Mouse (Mus musculus): ENCODE results near the gene Gm21958. TPM values are rescaled to one million over a fixed set of nuclear protein-coding genes. Genes with fewer than 3 reads are reported as not detected.

Gm21958 gene
- polyA plus RNA-seq, 1 experiment from 2014 or later, result 0.57 TPM

GRCm38 (mm10) chr3:54731626-54732150 lies 17.5 kb upstream of the Gm21958 start:
- H3K36me3 ChIP-seq (ENCODE audit: control insufficient read depth, insufficient read depth, low read length), result peaks cover 68% of the 10 kb centered on the region
- WGBS, result 75% methylated on average over 8 of the region's 8 CpGs
- no peak overlapping the region for H3K4me2 ChIP-seq (ENCODE audit: low read depth, low read length)
- no peak overlapping the region for H3K27ac ChIP-seq (replicated peaks; ENCODE audit: low read depth, low read length)
- no peak for ATAC-seq (ENCODE audit: low read depth)
- H3K27me3 ChIP-seq (replicated peaks; ENCODE audit: control insufficient read depth, insufficient read depth, low read length), result no peaks in the 10 kb centered on the region
- no peak overlapping the region for H3K9ac ChIP-seq (ENCODE audit: low read depth, low read length)
- no peak overlapping the region for H3K4me3 ChIP-seq (ENCODE audit: low read depth, low read length)
- no peak for DNase-seq (ENCODE audit: low spot score)
- H3K4me1 ChIP-seq (ENCODE audit: control insufficient read depth, insufficient read depth, low read length), result no peaks in the 10 kb centered on the region; the same call in 1 of the 2 replicates
- H3K9me3 ChIP-seq (ENCODE audit: control insufficient read depth, low read length), result no peaks in the 10 kb centered on the region

- DNase-seq (ENCODE audit: low spot score) (no peak), ATAC-seq (ENCODE audit: low read depth) (no peak)
- 89% methylated on average over 6 of the region's 6 CpGs for WGBS
- Histone ChIP-seq H3K4me3 (ENCODE audit: low read depth, low read length) (no peak overlapping the region), H3K9me3 (ENCODE audit: control insufficient read depth, low read length) (no peaks in the 10 kb centered on the region), H3K9ac (ENCODE audit: low read depth, low read length) (no peak overlapping the region), H3K27ac (replicated peaks; ENCODE audit: low read depth, low read length) (no peak overlapping the region), H3K36me3 (ENCODE audit: control insufficient read depth, insufficient read depth, low read length) (peaks cover 89% of the 10 kb centered on the region), H3K4me1 (ENCODE audit: control insufficient read depth, insufficient read depth, low read length) (no peaks in the 10 kb centered on the region), H3K4me2 (ENCODE audit: low read depth, low read length) (no peak overlapping the region), H3K27me3 (replicated peaks; ENCODE audit: control insufficient read depth, insufficient read depth, low read length) (no peaks in the 10 kb centered on the region)
These were observed 13.9 kb upstream of the Gm21958 start for GRCm38 (mm10) chr3:54728100-54728499.

- no peak overlapping the region for H3K9ac ChIP-seq (ENCODE audit: low read depth, low read length)
- ATAC-seq (ENCODE audit: low read depth) (no peak), DNase-seq (ENCODE audit: low spot score) (no peak)
- H3K4me2 ChIP-seq (ENCODE audit: low read depth, low read length), result no peak overlapping the region
- H3K4me3 ChIP-seq (ENCODE audit: low read depth, low read length), result no peak overlapping the region
- no peaks in the 10 kb centered on the region for H3K27me3 ChIP-seq (replicated peaks; ENCODE audit: control insufficient read depth, insufficient read depth, low read length)
- H3K4me1 ChIP-seq (ENCODE audit: control insufficient read depth, insufficient read depth, low read length), result no peaks in the 10 kb centered on the region
- H3K27ac ChIP-seq (replicated peaks; ENCODE audit: low read depth, low read length), result no peak overlapping the region
- H3K9me3 ChIP-seq (ENCODE audit: control insufficient read depth, low read length), result no peaks in the 10 kb centered on the region
- WGBS, result 96% methylated on average over 2 of the region's 2 CpGs
- H3K36me3 ChIP-seq (ENCODE audit: control insufficient read depth, insufficient read depth, low read length), result peaks cover 89% of the 10 kb centered on the region
These were observed 13.4 kb upstream of the Gm21958 start for GRCm38 (mm10) chr3:54727588-54727987.

DNA sequence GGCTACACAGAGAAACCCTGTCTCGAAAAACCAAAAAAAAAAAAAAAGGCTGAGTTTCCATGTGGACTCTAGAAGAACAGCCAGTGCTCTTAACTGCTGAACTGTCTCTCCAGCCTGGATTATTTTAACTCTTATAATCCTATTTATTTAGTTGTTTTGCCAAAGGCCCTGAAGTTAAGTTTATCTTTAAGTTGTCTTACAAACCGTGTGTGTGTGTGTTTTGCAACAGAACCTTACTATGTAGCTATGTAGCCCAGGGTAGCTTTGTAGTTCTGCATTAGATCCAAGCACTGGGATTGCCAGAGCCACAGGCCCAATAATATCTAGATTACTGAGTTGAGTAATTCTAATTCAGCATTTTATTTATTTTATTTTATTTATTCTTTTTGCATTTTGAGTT lies 11.2 kb upstream of the Gm21958 start:
- Histone ChIP-seq H3K36me3 (ENCODE audit: control insufficient read depth, insufficient read depth, low read length) (peaks cover 89% of the 10 kb centered on the region), H3K9me3 (ENCODE audit: control insufficient read depth, low read length) (no peaks in the 10 kb centered on the region), H3K4me3 (ENCODE audit: low read depth, low read length) (no peak overlapping the region), H3K27me3 (replicated peaks; ENCODE audit: control insufficient read depth, insufficient read depth, low read length) (no peaks in the 10 kb centered on the region), H3K4me1 (ENCODE audit: control insufficient read depth, insufficient read depth, low read length) (no peaks in the 10 kb centered on the region), H3K4me2 (ENCODE audit: low read depth, low read length) (no peak overlapping the region), H3K27ac (replicated peaks; ENCODE audit: low read depth, low read length) (no peak overlapping the region), H3K9ac (ENCODE audit: low read depth, low read length) (no peak overlapping the region)
- 81% methylated on average over 2 of the region's 2 CpGs for WGBS
- DNase-seq (ENCODE audit: low spot score) (no peak), ATAC-seq (ENCODE audit: low read depth) (no peak)

DNA sequence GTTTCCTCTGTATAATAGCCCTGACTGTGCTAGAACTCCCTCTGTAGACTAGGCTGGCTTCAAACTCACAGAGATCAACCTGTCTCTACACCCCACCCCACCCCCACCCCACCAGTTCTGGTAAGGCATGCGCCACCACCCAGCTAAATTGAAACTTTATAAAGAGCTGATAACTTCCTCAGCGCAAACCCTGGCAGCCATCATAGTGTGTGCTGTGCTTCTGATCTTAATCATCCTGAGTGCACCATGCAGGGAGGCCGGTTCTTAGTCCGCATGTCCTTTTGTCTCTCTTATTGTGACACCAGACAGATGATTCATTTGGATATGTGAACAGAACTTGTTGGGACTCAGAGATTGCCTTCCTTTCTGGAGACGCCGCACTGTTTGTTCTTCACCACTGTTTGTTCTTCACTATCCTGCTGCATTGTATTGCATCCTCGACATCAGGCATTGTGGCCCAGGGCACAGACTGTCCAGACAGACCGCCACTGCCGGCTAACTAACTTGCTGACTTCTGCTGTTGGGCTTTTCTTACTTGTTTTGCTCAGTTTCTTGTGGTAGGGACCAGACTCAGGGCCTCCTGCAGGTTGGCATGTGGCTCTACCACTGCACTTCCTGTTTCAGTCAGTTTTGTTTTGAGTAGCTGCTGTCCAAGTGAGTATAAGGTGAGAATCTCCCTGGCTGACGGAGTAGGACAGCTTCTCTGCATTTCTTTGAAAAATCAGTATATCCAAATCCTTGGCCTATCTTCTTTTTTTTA lies 9.8 kb upstream of the Gm21958 start:
- Histone ChIP-seq H3K9ac (ENCODE audit: low read depth, low read length) (no peak overlapping the region), H3K4me2 (ENCODE audit: low read depth, low read length) (no peak overlapping the region), H3K4me3 (ENCODE audit: low read depth, low read length) (no peak overlapping the region), H3K4me1 (ENCODE audit: control insufficient read depth, insufficient read depth, low read length) (no peaks in the 10 kb centered on the region), H3K27ac (replicated peaks; ENCODE audit: low read depth, low read length) (no peak overlapping the region), H3K36me3 (ENCODE audit: control insufficient read depth, insufficient read depth, low read length) (peaks cover 81% of the 10 kb centered on the region), H3K9me3 (ENCODE audit: control insufficient read depth, low read length) (no peaks in the 10 kb centered on the region), H3K27me3 (replicated peaks; ENCODE audit: control insufficient read depth, insufficient read depth, low read length) (no peaks in the 10 kb centered on the region)
- 88% methylated on average over 10 of the region's 10 CpGs for WGBS
- DNase-seq (ENCODE audit: low spot score) (no peak), ATAC-seq (ENCODE audit: low read depth) (no peak)

DNA sequence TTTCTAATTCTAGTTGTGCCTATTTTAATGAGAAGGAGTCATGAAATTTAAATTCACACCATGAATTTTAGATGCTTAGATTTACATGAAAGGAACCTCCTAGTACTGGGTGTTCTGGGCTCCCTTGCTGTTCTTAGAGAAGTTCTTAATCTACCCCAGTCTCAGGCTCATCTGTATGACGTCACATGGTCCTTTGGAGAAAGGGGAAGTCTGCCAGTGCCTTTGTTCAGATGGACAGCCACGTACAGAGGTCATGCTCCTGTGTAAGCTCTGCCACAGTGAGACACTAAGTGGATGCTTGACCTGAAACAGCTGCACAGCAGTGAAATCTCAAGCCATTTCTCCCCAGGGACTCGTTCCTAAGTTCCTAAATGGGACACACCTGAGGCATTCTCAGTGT lies 4.8 kb upstream of the Gm21958 start:
- 69% methylated on average over 3 of the region's 3 CpGs for WGBS
- ATAC-seq (ENCODE audit: low read depth) (no peak), DNase-seq (ENCODE audit: low spot score) (no peak)
- H3K4me1 ChIP-seq (ENCODE audit: control insufficient read depth, insufficient read depth, low read length), result no peaks in the 10 kb centered on the region
- no peak overlapping the region for H3K4me3 ChIP-seq (ENCODE audit: low read depth, low read length)
- H3K27me3 ChIP-seq (replicated peaks; ENCODE audit: control insufficient read depth, insufficient read depth, low read length), result no peaks in the 10 kb centered on the region
- H3K9me3 ChIP-seq (ENCODE audit: control insufficient read depth, low read length), result no peaks in the 10 kb centered on the region
- H3K27ac ChIP-seq (replicated peaks; ENCODE audit: low read depth, low read length), result no peak overlapping the region
- peaks cover 86% of the 10 kb centered on the region for H3K36me3 ChIP-seq (ENCODE audit: control insufficient read depth, insufficient read depth, low read length)
- no peak overlapping the region for H3K4me2 ChIP-seq (ENCODE audit: low read depth, low read length)
- no peak overlapping the region for H3K9ac ChIP-seq (ENCODE audit: low read depth, low read length)

GRCm38 (mm10) chr3:54717348-54717747 lies 3.2 kb upstream of the Gm21958 start:
- 91% methylated on average over 6 of the region's 6 CpGs for WGBS
- Histone ChIP-seq H3K4me2 (ENCODE audit: low read depth, low read length) (no peak overlapping the region), H3K4me1 (ENCODE audit: control insufficient read depth, insufficient read depth, low read length) (no peaks in the 10 kb centered on the region), H3K4me3 (ENCODE audit: low read depth, low read length) (no peak overlapping the region), H3K9me3 (ENCODE audit: control insufficient read depth, low read length) (no peaks in the 10 kb centered on the region), H3K9ac (ENCODE audit: low read depth, low read length) (no peak overlapping the region), H3K27ac (replicated peaks; ENCODE audit: low read depth, low read length) (no peak overlapping the region), H3K36me3 (ENCODE audit: control insufficient read depth, insufficient read depth, low read length) (peaks cover 80% of the 10 kb centered on the region), H3K27me3 (replicated peaks; ENCODE audit: control insufficient read depth, insufficient read depth, low read length) (no peaks in the 10 kb centered on the region)
- no peak for DNase-seq (ENCODE audit: low spot score)
- no peak for ATAC-seq (ENCODE audit: low read depth)

- no peak overlapping the region for H3K9ac ChIP-seq (ENCODE audit: low read depth, low read length)
- peaks cover 79% of the 10 kb centered on the region for H3K36me3 ChIP-seq (ENCODE audit: control insufficient read depth, insufficient read depth, low read length)
- H3K4me2 ChIP-seq (ENCODE audit: low read depth, low read length), result no peak overlapping the region
- WGBS, result 95% methylated on average over 6 of the region's 6 CpGs
- no peak for ATAC-seq (ENCODE audit: low read depth)
- no peaks in the 10 kb centered on the region for H3K27me3 ChIP-seq (replicated peaks; ENCODE audit: control insufficient read depth, insufficient read depth, low read length)
- no peak overlapping the region for H3K27ac ChIP-seq (replicated peaks; ENCODE audit: low read depth, low read length)
- H3K4me3 ChIP-seq (ENCODE audit: low read depth, low read length), result no peak overlapping the region
- H3K4me1 ChIP-seq (ENCODE audit: control insufficient read depth, insufficient read depth, low read length), result no peaks in the 10 kb centered on the region
- DNase-seq (ENCODE audit: low spot score), result no peak
- H3K9me3 ChIP-seq (ENCODE audit: control insufficient read depth, low read length), result no peaks in the 10 kb centered on the region
These were observed 1.3 kb upstream of the Gm21958 start for GRCm38 (mm10) chr3:54715461-54715860.

DNA sequence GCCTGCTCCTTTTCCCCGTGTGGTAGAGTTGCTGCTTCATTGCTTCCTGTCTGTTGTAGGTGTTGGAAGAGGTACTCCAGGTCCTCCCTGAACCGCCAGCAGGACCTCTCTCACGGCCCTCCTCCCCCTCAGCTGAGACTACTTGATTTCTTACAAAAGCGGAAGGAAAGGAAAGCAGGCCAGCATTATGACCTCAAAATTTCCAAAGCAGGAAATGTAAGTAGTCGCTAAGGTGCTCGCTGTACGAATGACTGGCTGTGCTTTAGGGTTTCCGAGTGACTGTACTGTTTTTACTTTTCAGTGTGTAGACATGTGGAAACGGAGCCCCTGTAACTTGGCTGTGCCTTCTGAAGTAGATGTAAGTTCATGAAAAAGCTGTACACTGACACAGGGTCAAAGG lies 5.2 kb downstream of the Gm21958 start:
- Histone ChIP-seq H3K36me3 (ENCODE audit: control insufficient read depth, insufficient read depth, low read length) (peaks cover 87% of the 10 kb centered on the region), H3K4me3 (ENCODE audit: low read depth, low read length) (no peak overlapping the region), H3K4me2 (ENCODE audit: low read depth, low read length) (no peak overlapping the region), H3K27me3 (replicated peaks; ENCODE audit: control insufficient read depth, insufficient read depth, low read length) (no peaks in the 10 kb centered on the region), H3K4me1 (ENCODE audit: control insufficient read depth, insufficient read depth, low read length) (no peaks in the 10 kb centered on the region), H3K9me3 (ENCODE audit: control insufficient read depth, low read length) (no peaks in the 10 kb centered on the region), H3K9ac (ENCODE audit: low read depth, low read length) (no peak overlapping the region), H3K27ac (replicated peaks; ENCODE audit: low read depth, low read length) (no peak overlapping the region)
- 88% methylated on average over 9 of the region's 9 CpGs for WGBS
- ATAC-seq (ENCODE audit: low read depth) (no peak), DNase-seq (ENCODE audit: low spot score) (no peak)

All from embryonic facial prominence, embryonic 14.5 days (tissue).